ENCODE assay signal across 8 mouse cellular contexts in the genomic region with DNA sequence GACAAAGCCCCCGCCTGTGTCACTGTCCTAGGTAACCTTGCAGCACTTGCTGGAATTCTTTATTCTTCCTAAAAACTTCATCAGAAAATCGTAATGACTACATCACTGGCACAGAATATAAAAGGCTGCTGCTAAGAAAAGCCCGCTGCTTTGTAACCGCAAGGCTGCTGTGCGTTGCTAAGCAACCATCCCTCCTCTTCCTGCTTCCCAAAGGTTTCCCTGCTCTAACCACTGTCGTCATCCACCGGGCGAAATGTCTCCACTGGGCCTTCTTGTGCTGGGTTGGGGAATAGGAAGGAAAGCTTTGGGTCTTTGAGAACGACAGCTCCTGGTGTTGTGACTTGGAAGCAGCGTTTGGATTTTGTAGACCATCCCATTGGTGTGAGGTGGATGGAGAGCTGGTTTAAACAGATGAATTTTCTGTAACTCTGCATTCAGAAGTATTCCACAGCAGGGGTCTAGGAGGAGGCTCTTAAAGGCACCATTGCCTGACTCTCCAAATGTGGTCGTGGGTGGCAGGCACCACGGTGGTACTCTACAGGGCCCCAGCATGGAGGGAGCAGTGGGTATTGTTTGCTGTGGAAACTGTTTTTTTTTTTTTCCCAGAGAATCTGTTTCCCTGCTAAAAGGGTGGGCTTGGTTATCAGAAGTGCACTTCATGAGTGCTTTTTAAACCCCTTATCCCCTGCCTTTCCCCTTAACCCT.
DNase-seq lines count a peak whose midpoint lies in the region; ATAC-seq and TF ChIP-seq lines count a peak whose summit lies in the region.

No protein-coding gene starts in this region.

- WGBS in kidney, embryonic 16.5 days, result 15% methylated on average over 12 of the region's 12 CpGs
- 20% methylated on average over 12 of the region's 12 CpGs for WGBS in stomach, postnatal 0 days

- H3K4me3 ChIP-seq in kidney, embryonic 16.5 days (ENCODE audit: low read length), result no peak overlapping the region
- no peak overlapping the region for H3K4me3 ChIP-seq in stomach, postnatal 0 days (ENCODE audit: low read depth, low read length)

- H3K9ac ChIP-seq in kidney, embryonic 16.5 days (replicated peaks; ENCODE audit: low read length), result no peak overlapping the region
- H3K9ac ChIP-seq in stomach, postnatal 0 days (ENCODE audit: low read length), result no peak overlapping the region

- no peaks in the 10 kb centered on the region for H3K9me3 ChIP-seq in kidney, embryonic 16.5 days (ENCODE audit: low read length)
- H3K9me3 ChIP-seq in stomach, postnatal 0 days (ENCODE audit: control insufficient read depth, low read length), result no peaks in the 10 kb centered on the region

- intact Hi-C loops in left cerebral cortex, postnatal 10 days (cut with DNase I), result no loop called here

- no peaks in the 10 kb centered on the region for H3K36me3 ChIP-seq in kidney, embryonic 16.5 days (ENCODE audit: insufficient read depth, low read length)
- no peaks in the 10 kb centered on the region for H3K36me3 ChIP-seq in stomach, postnatal 0 days (ENCODE audit: control insufficient read depth, insufficient read depth, low read length)

- H3K27me3 ChIP-seq in kidney, embryonic 16.5 days (ENCODE audit: insufficient read depth, low read length), result 0 out of 2 replicates have a peak, but pooled peaks cover 6% of the 10 kb centered on the region
- no peaks in the 10 kb centered on the region for H3K27me3 ChIP-seq in stomach, postnatal 0 days (ENCODE audit: control insufficient read depth, insufficient read depth, low read length)

- TF ChIP-seq EP300 in stomach, postnatal 0 days (optimal IDR thresholded peaks at IDR 0.05), result no peak

- no peak overlapping the region for H3K27ac ChIP-seq in kidney, embryonic 16.5 days (ENCODE audit: low read length)
- no peak overlapping the region for H3K27ac ChIP-seq in stomach, postnatal 0 days (replicated peaks)

- no peak for TF ChIP-seq CTCF in stomach, postnatal 0 days (IDR thresholded peaks at IDR 0.05; ENCODE audit: low read depth)

- no peak for ATAC-seq in kidney, embryonic 16.5 days (ENCODE audit: low FRiP score, low TSS enrichment)
- ATAC-seq in frontal cortex, adult (ENCODE audit: low TSS enrichment), result peak; percentile 84
- no peak for ATAC-seq in stomach, postnatal 0 days (ENCODE audit: low FRiP score, low TSS enrichment)

- no peak overlapping the region for H3K4me2 ChIP-seq in kidney, embryonic 16.5 days (replicated peaks; ENCODE audit: low read depth, low read length)
- H3K4me2 ChIP-seq in stomach, postnatal 0 days (replicated peaks; ENCODE audit: low read depth), result no peak overlapping the region

- 0 out of 2 replicates have a peak, but pooled peaks cover 8% of the 10 kb centered on the region for H3K4me1 ChIP-seq in kidney, embryonic 16.5 days (ENCODE audit: insufficient read depth, low read length)
- H3K4me1 ChIP-seq in stomach, postnatal 0 days (replicated peaks; ENCODE audit: control insufficient read depth, insufficient read depth), result no peaks in the 10 kb centered on the region

- DNase-seq in kidney, postnatal 4 days, result peak; percentile 11 to 12
- DNase-seq in left cerebral cortex, postnatal 10 days (ENCODE audit: extremely low spot score in 1 of 2, low spot score in 2 of 2), result peak; percentile 71 to 80
- peak; percentile 79 for DNase-seq in retina, embryonic 14.5 days (ENCODE audit: low spot score)
- DNase-seq in stomach, postnatal 0 days (ENCODE audit: low spot score), result no peak
- DNase-seq in testis, postnatal 14 days (ENCODE audit: low spot score), result no peak
- DNase-seq in heart, adult 11 months, result no peak

Comparison
In these comparisons a context has a peak if more than half of its experiments do, and no peak if none do; other contexts are left out.
1. DNase-seq: peak in kidney, postnatal 4 days (2 of 2), left cerebral cortex, postnatal 10 days (2 of 2) and retina, embryonic 14.5 days (single experiment); none in stomach, postnatal 0 days (single experiment), testis, postnatal 14 days (single experiment) and heart, adult 11 months (single experiment).